Mouse (Mus musculus): ENCODE results near the gene Samhd1. TPM values are rescaled to one million over a fixed set of nuclear protein-coding genes. Genes with fewer than 3 reads are reported as not detected.
A peak's percentile ranks its signal among the peaks of the same experiment; 100 is the strongest.

Samhd1 gene
- polyA plus RNA-seq, 1 experiment from 2014 or later = 37.0 TPM

DNA sequence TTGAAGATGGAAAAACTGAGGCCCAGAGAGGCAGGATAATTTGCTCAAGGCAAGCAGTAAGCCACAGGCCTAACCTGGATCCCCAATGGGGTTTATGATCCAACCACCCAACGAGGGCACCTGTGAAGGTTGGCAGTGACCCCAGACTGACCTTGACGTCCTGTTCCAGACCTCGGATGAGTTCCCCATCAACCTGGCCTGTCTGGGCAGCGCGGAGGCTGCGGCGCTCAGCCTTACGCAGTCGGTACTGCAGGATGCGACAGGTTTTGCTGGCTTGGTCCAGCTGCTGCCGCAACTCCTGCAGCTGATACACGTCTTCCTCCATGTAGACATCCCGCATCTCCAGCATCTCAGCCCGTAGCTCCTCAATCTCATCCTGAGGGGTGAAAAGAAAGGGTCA is 75.0 kb downstream of the Samhd1 start:
- Histone ChIP-seq H3K4me1 (ENCODE audit: insufficient read depth) (peaks cover 29% of the 10 kb centered on the region), H3K27ac (ENCODE audit: low read depth) (no peak overlapping the region)
- 86% methylated on average over 14 of the region's 14 CpGs for WGBS

DNA sequence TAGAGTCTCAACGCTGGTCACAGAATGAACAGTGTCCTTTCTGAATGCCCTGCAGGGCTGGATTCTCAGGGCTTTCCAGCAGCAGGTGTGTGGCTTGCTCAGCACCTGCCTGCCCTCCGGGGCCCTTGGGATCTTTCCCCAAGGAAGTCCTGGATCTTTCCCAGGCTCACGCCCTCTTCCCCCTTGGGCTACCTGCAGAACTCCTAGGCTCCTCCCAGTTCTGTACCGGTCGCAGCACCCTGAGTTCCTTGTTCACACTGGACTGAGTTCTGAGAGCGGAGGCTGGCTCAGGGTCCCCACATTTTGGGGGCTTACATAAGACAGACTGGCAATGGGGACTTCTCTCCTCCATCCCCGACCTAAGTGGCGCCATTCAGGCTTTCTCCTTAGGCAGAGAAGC is 75.9 kb downstream of the Samhd1 start:
- ATAC-seq (ENCODE audit: insufficient read depth) (no peak), DNase-seq (no peak)
- peaks cover 55% of the 10 kb centered on the region for H3K36me3 ChIP-seq (ENCODE audit: insufficient read depth)
- 52% methylated on average over 8 of the region's 8 CpGs for WGBS
- no peak overlapping the region; the same call in 1 of the 2 replicates for H3K4me3 ChIP-seq (ENCODE audit: low read depth, low read length)
- TF ChIP-seq CTCF (IDR thresholded peaks at IDR 0.05; ENCODE audit: low read depth) = no peak
- no peaks in the 10 kb centered on the region for H3K9me3 ChIP-seq (ENCODE audit: low read depth, low read length)
- no peaks in the 10 kb centered on the region for H3K27me3 ChIP-seq (ENCODE audit: insufficient read depth, low read length)
- peak overlapping the region; percentile 23; the same call in 1 of the 2 replicates for H3K9ac ChIP-seq
- peaks cover 21% of the 10 kb centered on the region for H3K4me1 ChIP-seq (ENCODE audit: insufficient read depth)
- peak overlapping the region; percentile 53 for H3K4me2 ChIP-seq
- H3K27ac ChIP-seq (ENCODE audit: low read depth) = peak overlapping the region; percentile 92

More for the DNA sequence above, 75.0 kb downstream of the Samhd1 start:
- H3K9ac ChIP-seq = no peak overlapping the region
- no peaks in the 10 kb centered on the region for H3K9me3 ChIP-seq (ENCODE audit: low read depth, low read length)
- H3K4me2 ChIP-seq = no peak overlapping the region
- H3K36me3 ChIP-seq (ENCODE audit: insufficient read depth) = peaks cover 56% of the 10 kb centered on the region
- no peak overlapping the region for H3K4me3 ChIP-seq (ENCODE audit: low read depth, low read length)
- H3K27me3 ChIP-seq (ENCODE audit: insufficient read depth, low read length) = no peaks in the 10 kb centered on the region
- TF ChIP-seq CTCF (IDR thresholded peaks at IDR 0.05; ENCODE audit: low read depth) = no peak
- no peak for ATAC-seq (ENCODE audit: insufficient read depth)
- DNase-seq = no peak

DNA sequence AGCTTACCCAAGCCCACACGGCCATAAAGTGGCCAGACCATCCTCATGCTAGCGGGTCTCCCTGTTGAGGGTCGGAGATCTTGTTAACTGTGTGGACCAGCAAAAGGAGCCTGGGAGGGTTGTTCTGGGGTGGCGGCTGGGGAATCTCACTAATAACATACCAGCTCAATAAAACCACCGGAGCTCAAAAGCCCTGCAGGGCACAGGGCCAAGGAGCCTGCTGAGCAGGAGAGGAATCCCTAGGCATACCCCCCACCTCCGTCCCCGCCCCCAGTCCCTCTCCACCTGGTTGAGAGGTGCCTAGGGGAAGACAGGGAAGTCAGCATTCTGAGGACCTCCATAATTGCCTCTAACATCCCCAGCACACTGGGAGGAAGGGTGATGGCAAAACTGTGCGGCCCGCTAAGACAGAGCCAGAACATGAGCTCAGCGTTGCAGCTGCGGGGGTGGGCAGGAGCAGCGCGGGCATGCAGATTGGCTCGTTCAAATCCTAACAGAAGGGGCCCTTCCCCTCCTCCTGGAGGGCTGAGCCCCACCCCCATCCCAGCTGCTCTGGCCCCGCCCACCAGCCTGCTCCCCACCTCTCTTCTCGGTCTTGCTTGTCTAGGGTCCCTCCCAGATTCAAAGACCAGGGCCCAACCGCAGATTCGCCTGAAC is 76.6 kb downstream of the Samhd1 start:
- no peak for TF ChIP-seq CTCF (IDR thresholded peaks at IDR 0.05; ENCODE audit: low read depth)
- peaks cover 17% of the 10 kb centered on the region; the same call in 1 of the 2 replicates for H3K4me1 ChIP-seq (ENCODE audit: insufficient read depth)

DNA sequence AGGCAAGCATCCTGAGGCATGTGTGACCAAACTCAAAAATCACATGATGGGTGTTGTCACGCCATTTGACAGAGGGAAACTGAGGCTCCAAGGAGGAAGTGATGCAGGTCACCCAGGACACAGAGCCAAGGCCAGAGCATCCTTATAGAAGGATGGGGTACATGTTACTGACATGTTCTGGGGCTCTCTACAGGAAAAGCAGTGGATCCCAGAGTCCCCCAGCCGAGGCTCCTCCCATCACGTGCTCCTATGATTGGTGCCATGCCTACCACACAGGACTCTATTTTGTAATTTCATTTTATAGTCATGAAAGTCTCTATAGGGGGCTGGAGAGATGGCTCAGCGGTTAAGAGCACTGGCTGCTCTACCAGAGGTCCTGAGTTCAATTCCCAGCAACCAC is 77.3 kb downstream of the Samhd1 start:
- no peak overlapping the region for H3K4me2 ChIP-seq
- peaks cover 63% of the 10 kb centered on the region for H3K36me3 ChIP-seq (ENCODE audit: insufficient read depth)
- H3K27me3 ChIP-seq (ENCODE audit: insufficient read depth, low read length) = no peaks in the 10 kb centered on the region
- peaks cover 17% of the 10 kb centered on the region; the same call in 1 of the 2 replicates for H3K4me1 ChIP-seq (ENCODE audit: insufficient read depth)
- no peaks in the 10 kb centered on the region for H3K9me3 ChIP-seq (ENCODE audit: low read depth, low read length)
- 83% methylated on average over 4 of the region's 4 CpGs for WGBS
- ATAC-seq (ENCODE audit: insufficient read depth) (no peak), DNase-seq (no peak)
- no peak for TF ChIP-seq CTCF (IDR thresholded peaks at IDR 0.05; ENCODE audit: low read depth)
- no peak overlapping the region for H3K9ac ChIP-seq
- H3K27ac ChIP-seq (ENCODE audit: low read depth) = peak overlapping the region; percentile 92; the same call in 1 of the 2 replicates
- no peak overlapping the region for H3K4me3 ChIP-seq (ENCODE audit: low read depth, low read length)

More for the DNA sequence above, 76.6 kb downstream of the Samhd1 start:
- WGBS = 15% methylated on average over 18 of the region's 18 CpGs
- Histone ChIP-seq H3K9me3 (ENCODE audit: low read depth, low read length) (no peaks in the 10 kb centered on the region), H3K4me2 (peak overlapping the region; percentile 53), H3K27ac (ENCODE audit: low read depth) (peak overlapping the region; percentile 92), H3K4me3 (ENCODE audit: low read depth, low read length) (peak overlapping the region; percentile 16; the same call in 1 of the 2 replicates), H3K36me3 (ENCODE audit: insufficient read depth) (peaks cover 59% of the 10 kb centered on the region), H3K9ac (peak overlapping the region; percentile 31), H3K27me3 (ENCODE audit: insufficient read depth, low read length) (no peaks in the 10 kb centered on the region)
- ATAC-seq (ENCODE audit: insufficient read depth) = peak; percentile 88
- DNase-seq = peak; percentile 89

DNA sequence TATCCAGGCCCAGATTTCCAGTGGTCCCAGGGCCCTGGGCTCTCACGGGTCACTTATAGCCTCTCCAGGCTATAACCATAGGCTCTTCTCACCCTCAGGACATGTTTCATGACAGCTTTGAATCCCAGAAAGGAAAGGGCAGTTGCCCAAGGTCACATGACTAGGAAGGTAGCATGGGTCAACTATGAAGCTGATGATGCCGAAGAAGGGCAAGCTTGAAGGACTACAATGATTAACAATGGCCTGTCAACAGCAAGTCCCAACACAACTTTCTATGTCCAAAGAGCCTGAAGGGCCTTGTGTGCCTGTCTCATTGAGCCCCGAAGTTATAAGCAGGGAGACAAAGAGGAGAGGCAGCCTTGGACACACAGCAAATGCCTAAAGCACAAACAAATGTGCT is 77.9 kb downstream of the Samhd1 start:
- peaks cover 17% of the 10 kb centered on the region; the same call in 1 of the 2 replicates for H3K4me1 ChIP-seq (ENCODE audit: insufficient read depth)
- no peak for TF ChIP-seq CTCF (IDR thresholded peaks at IDR 0.05; ENCODE audit: low read depth)
- H3K27me3 ChIP-seq (ENCODE audit: insufficient read depth, low read length) = no peaks in the 10 kb centered on the region
- no peak for ATAC-seq (ENCODE audit: insufficient read depth)
- no peaks in the 10 kb centered on the region for H3K9me3 ChIP-seq (ENCODE audit: low read depth, low read length)
- no peak overlapping the region for H3K4me3 ChIP-seq (ENCODE audit: low read depth, low read length)
- no peak overlapping the region for H3K4me2 ChIP-seq
- DNase-seq = no peak
- peaks cover 69% of the 10 kb centered on the region for H3K36me3 ChIP-seq (ENCODE audit: insufficient read depth)
- H3K9ac ChIP-seq = no peak overlapping the region
- WGBS = 76% methylated on average over 3 of the region's 3 CpGs
- no peak overlapping the region for H3K27ac ChIP-seq (ENCODE audit: low read depth)

DNA sequence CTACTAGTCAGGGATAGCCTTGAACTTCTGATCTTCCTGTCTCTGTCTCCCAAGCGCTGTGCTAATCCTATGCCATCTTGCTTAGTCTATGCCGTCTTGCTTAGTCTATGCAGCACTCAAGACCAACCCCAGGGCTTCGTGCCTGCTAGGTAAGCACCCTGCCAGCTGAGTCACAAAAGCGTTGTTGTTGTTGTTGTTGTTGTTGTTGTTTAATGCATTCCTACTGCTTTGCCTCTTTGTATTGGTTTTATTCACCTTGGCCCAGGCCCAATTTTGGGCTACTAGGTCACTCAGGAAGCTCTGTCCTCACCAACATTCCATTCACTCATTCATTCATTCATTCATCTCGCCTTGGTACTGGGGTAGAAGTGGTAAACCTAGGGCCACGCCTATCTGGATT is 79.3 kb downstream of the Samhd1 start:
- H3K4me2 ChIP-seq = no peak overlapping the region
- DNase-seq = no peak
- H3K4me3 ChIP-seq (ENCODE audit: low read depth, low read length) = no peak overlapping the region
- WGBS = 84% methylated on average over 6 of the region's 6 CpGs
- H3K4me1 ChIP-seq (ENCODE audit: insufficient read depth) = peaks cover 17% of the 10 kb centered on the region; the same call in 1 of the 2 replicates
- no peak overlapping the region for H3K9ac ChIP-seq
- no peaks in the 10 kb centered on the region for H3K9me3 ChIP-seq (ENCODE audit: low read depth, low read length)
- no peak for ATAC-seq (ENCODE audit: insufficient read depth)
- peaks cover 74% of the 10 kb centered on the region for H3K36me3 ChIP-seq (ENCODE audit: insufficient read depth)
- no peak for TF ChIP-seq CTCF (IDR thresholded peaks at IDR 0.05; ENCODE audit: low read depth)
- peak overlapping the region; percentile 88 for H3K27ac ChIP-seq (ENCODE audit: low read depth)
- H3K27me3 ChIP-seq (ENCODE audit: insufficient read depth, low read length) = no peaks in the 10 kb centered on the region

DNA sequence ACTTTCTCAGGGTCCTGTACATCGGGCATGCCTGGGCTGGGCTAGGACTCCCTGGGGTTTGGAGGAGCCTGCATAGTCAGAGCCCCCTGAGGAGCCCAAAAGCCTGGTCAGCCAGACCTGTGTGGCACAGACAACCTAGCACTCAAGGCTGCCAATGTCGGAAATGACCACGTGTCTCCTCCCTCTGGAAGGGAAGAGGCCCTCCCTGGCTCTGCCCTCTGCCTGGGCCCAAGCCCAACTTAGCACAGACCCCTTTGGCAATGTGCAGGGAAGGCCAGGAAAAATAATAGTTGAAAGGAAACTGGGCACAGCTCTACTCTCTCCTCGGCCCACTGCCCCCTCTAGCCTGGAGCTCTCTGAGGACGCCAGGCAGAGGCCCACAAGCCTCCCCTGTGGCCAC is 80.2 kb downstream of the Samhd1 start:
- Histone ChIP-seq H3K4me3 (ENCODE audit: low read depth, low read length) (no peak overlapping the region), H3K4me1 (ENCODE audit: insufficient read depth) (peaks cover 17% of the 10 kb centered on the region; the same call in 1 of the 2 replicates), H3K9ac (peak overlapping the region; percentile 29), H3K9me3 (ENCODE audit: low read depth, low read length) (no peaks in the 10 kb centered on the region), H3K27me3 (ENCODE audit: insufficient read depth, low read length) (no peaks in the 10 kb centered on the region), H3K4me2 (no peak overlapping the region), H3K27ac (ENCODE audit: low read depth) (peak overlapping the region; percentile 88), H3K36me3 (ENCODE audit: insufficient read depth) (peaks cover 70% of the 10 kb centered on the region)
- TF ChIP-seq CTCF (IDR thresholded peaks at IDR 0.05; ENCODE audit: low read depth) = no peak
- 55% methylated on average over 5 of the region's 5 CpGs for WGBS
- DNase-seq (peak; percentile 50), ATAC-seq (ENCODE audit: insufficient read depth) (peak; percentile 15)

All from lung, embryonic 14.5 days (tissue).